Mouse (Mus musculus) embryo, embryonic 10 days (tissue): ENCODE results near the gene Car5b.

Experiments used
- DNase-seq: peaks from one replicate; pipeline ENCODE4 v3.0.0-alpha.2; 2015; ENCODE audit warnings: low spot score

The Car5b gene

GRCm38 (mm10) chrX:163958467-163958875 lies 69.3 kb downstream of the Car5b start, which contains the start of gene Zrsr2:
TSS of gene Zrsr2 (minus strand) at chrX:163958661.
- DNase-seq: peak; percentile 87

GRCm38 (mm10) chrX:163957803-163958466 lies 69.9 kb downstream of the Car5b start:
- DNase-seq: peak; percentile 60

GRCm38 (mm10) chrX:163957381-163957780 lies 70.4 kb downstream of the Car5b start:
- no peak for DNase-seq

- no peak for DNase-seq
Measured at GRCm38 (mm10) chrX:163951618-163952017, 76.2 kb downstream of the Car5b start.

- no peak for DNase-seq
Measured at GRCm38 (mm10) chrX:163944381-163944780, 83.4 kb downstream of the Car5b start.

GRCm38 (mm10) chrX:163938587-163938986 lies 89.2 kb downstream of the Car5b start:
- no peak for DNase-seq

- DNase-seq: no peak
Measured at GRCm38 (mm10) chrX:163934731-163935130, 93.1 kb downstream of the Car5b start.

GRCm38 (mm10) chrX:163929550-163929949 lies 98.2 kb downstream of the Car5b start:
- DNase-seq: no peak
